Mouse (Mus musculus) liver, embryonic 15.5 days (tissue): ENCODE data around the gene Ncor2. TPM values are rescaled to one million over a fixed set of nuclear protein-coding genes. Genes with fewer than 3 reads are reported as not detected.

Experiments
- ATAC-seq: fragments of 200-750 bp; cut with Nextera tagmentation; 2 replicates; pipeline ENCODE4 v1.8.0; 2017; ENCODE audit warnings: moderate number of reproducible peaks, mild to moderate bottlenecking, moderate library complexity; ENCODE audit not compliant: insufficient read depth
- H3K27ac ChIP-seq: fragments of 300-500 bp; sonication (generic); replicated peaks from 2 replicates; pipeline ENCODE4 v1.5.1; 2015; ENCODE audit warnings: mild to moderate bottlenecking, inconsistent platforms
- H3K27me3 ChIP-seq: fragments of 300-500 bp; sonication (generic); 2 replicates; pipeline ENCODE4 v1.6.1; 2015; ENCODE audit warnings: mild to moderate bottlenecking, inconsistent platforms
- H3K36me3 ChIP-seq: fragments of 300-500 bp; sonication (generic); replicated peaks from 2 replicates; pipeline ENCODE4 v1.6.1; 2015; ENCODE audit warnings: moderate library complexity, mild to moderate bottlenecking, inconsistent platforms
- H3K4me1 ChIP-seq: fragments of 300-500 bp; sonication (generic); replicated peaks from 2 replicates; pipeline ENCODE4 v1.6.1; 2015; ENCODE audit warnings: inconsistent platforms
- H3K4me2 ChIP-seq: fragments of 300-500 bp; sonication (generic); 2 replicates; pipeline ENCODE4 v1.6.1; 2015; ENCODE audit warnings: moderate library complexity, mild to moderate bottlenecking, inconsistent platforms
- H3K4me3 ChIP-seq: fragments of 300-500 bp; sonication (generic); replicated peaks from 2 replicates; pipeline ENCODE4 v1.5.1; 2015; ENCODE audit warnings: mild to moderate bottlenecking, inconsistent platforms
- H3K9ac ChIP-seq: fragments of 300-500 bp; sonication (generic); 2 replicates; pipeline ENCODE4 v1.6.1; 2015; ENCODE audit warnings: moderate library complexity, mild to moderate bottlenecking, inconsistent platforms
- H3K9me3 ChIP-seq: fragments of 300-500 bp; sonication (generic); replicated peaks from 2 replicates; pipeline ENCODE4 v1.6.1; 2016; ENCODE audit warnings: inconsistent platforms
- WGBS: fragments of 180-500 bp; shearing (Covaris S2); methylation state at CpG from one replicate; pipeline ENCODE4 v1.1.7; 2015; ENCODE audit warnings: mixed read lengths; ENCODE audit not compliant: insufficient replicate concordance; 5-methylcytosine and 5-hydroxymethylcytosine counted together
- polyA plus RNA-seq: library from polyadenylated mRNA; unstranded; fragments of >200 nt; fragmentation: Nextera tagmentation; extraction: Ambion mirVana; gene quantifications from 2 replicates; pipeline ENCODE4 v1.2.1, GENCODE M21; 2015

Gene Ncor2
- polyA plus RNA-seq, 1 experiment from 2014 or later: 3.8 TPM

DNA sequence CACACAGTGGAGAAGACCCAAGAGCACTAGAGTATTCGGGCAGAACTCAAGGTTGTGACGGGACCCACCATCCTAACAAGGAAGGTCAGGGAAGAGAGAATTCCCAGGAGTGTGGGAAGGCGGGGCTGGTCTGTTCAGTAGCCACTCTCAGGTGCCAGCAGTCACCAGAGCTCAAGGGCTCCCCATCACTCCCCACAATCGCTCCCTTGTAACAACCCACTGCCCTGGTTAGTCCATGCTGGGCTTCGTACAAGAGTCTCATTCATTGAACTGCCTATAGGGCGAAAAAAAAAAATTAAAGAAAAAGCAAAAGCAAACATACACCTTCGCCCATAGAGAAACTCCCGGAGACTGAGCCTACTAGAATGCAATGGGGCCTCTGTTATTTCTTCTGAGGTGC lies 186.7 kb downstream of the Ncor2 start:
- no peak overlapping the region for H3K27ac ChIP-seq
- WGBS: 64% methylated on average over 8 of the region's 8 CpGs

DNA sequence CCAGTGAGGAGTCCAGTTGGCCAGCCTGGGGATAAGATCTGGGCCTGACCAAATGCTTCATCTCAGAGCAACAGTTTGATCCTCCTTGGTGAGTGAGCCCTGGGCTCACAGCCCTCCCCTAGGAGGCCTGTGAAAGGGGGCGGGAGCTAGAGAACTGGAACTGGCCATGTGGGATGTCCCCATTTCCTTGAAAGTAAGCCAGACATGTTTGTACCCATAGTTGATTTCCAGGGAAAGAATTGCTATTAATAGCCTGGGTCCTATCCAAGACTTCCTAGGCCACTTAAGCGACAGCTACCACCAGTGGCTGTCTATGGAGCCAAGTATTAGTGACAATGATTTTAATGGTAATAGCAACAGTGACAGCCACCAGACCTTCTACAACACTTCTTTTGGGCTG lies 189.3 kb downstream of the Ncor2 start:
- no peak for ATAC-seq
- Histone ChIP-seq H3K4me3 (no peak overlapping the region), H3K9ac (no peak overlapping the region), H3K4me1 (no peaks in the 10 kb centered on the region), H3K36me3 (no peaks in the 10 kb centered on the region), H3K27me3 (peaks cover 18% of the 10 kb centered on the region), H3K9me3 (no peaks in the 10 kb centered on the region), H3K4me2 (no peak overlapping the region), H3K27ac (no peak overlapping the region)
- 62% methylated on average over 2 of the region's 2 CpGs for WGBS

More for the DNA sequence above, 186.7 kb downstream of the Ncor2 start:
- ATAC-seq: no peak
- no peaks in the 10 kb centered on the region for H3K36me3 ChIP-seq
- H3K9ac ChIP-seq: no peak overlapping the region
- no peak overlapping the region for H3K4me2 ChIP-seq
- no peak overlapping the region for H3K4me3 ChIP-seq
- H3K27me3 ChIP-seq: peaks cover 18% of the 10 kb centered on the region
- H3K9me3 ChIP-seq: no peaks in the 10 kb centered on the region
- no peaks in the 10 kb centered on the region for H3K4me1 ChIP-seq

GRCm38 (mm10) chr5:124986656-124987055 lies 192.4 kb downstream of the Ncor2 start:
- H3K4me2 ChIP-seq: no peak overlapping the region
- no peak overlapping the region for H3K9ac ChIP-seq
- H3K4me1 ChIP-seq: no peaks in the 10 kb centered on the region
- H3K36me3 ChIP-seq: no peaks in the 10 kb centered on the region
- ATAC-seq: no peak
- WGBS: 63% methylated on average over 5 of the region's 5 CpGs
- H3K4me3 ChIP-seq: no peak overlapping the region
- H3K27me3 ChIP-seq: no peaks in the 10 kb centered on the region
- no peak overlapping the region for H3K27ac ChIP-seq
- H3K9me3 ChIP-seq: no peaks in the 10 kb centered on the region

DNA sequence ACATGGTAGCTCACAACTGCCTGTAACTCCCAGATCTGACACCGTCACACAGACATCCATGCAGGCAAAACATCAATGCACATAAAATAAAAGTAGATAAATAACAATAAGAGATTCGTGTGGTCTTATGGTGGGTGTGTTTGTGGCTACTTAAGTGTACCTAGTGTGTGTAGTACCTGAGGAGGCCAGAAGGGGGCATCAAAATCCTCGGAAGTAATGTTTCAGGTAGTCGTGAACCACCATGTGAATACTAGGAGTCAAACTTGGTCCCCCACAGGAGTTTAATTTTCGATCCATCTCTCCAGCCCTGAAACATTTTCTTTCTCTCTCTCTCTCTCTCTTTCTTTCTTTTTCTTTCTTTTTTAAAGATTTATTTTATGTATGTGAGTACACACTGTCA lies 192.8 kb downstream of the Ncor2 start:
- Histone ChIP-seq H3K27me3 (no peaks in the 10 kb centered on the region), H3K9ac (no peak overlapping the region), H3K4me1 (no peaks in the 10 kb centered on the region), H3K9me3 (no peaks in the 10 kb centered on the region), H3K27ac (no peak overlapping the region), H3K4me3 (no peak overlapping the region), H3K36me3 (no peaks in the 10 kb centered on the region), H3K4me2 (no peak overlapping the region)
- 63% methylated on average over 5 of the region's 5 CpGs for WGBS
- ATAC-seq: no peak

GRCm38 (mm10) chr5:124969790-124970189 lies 209.2 kb downstream of the Ncor2 start:
- H3K27me3 ChIP-seq: no peaks in the 10 kb centered on the region
- H3K4me3 ChIP-seq: no peak overlapping the region
- H3K9ac ChIP-seq: no peak overlapping the region
- no peaks in the 10 kb centered on the region for H3K4me1 ChIP-seq
- ATAC-seq: no peak
- WGBS: 46% methylated on average over 8 of the region's 8 CpGs
- H3K4me2 ChIP-seq: no peak overlapping the region
- no peak overlapping the region for H3K27ac ChIP-seq
- H3K36me3 ChIP-seq: no peaks in the 10 kb centered on the region
- H3K9me3 ChIP-seq: no peaks in the 10 kb centered on the region

Other genes with a start within 250 kb of the Ncor2 start
- 0.20 and 0.22 TPM in 2 replicates for gene Rflna, start 176.0 kb downstream of the Ncor2 start, polyA plus RNA-seq
- 76.6 and 87.3 TPM in 2 replicates for gene Scarb1, start 161.9 kb upstream of the Ncor2 start, polyA plus RNA-seq
- 0.31 and 0.35 TPM in 2 replicates for gene Gm10382, start 210.1 kb upstream of the Ncor2 start, polyA plus RNA-seq
- gene Ubc, start 211.0 kb upstream of the Ncor2 start, polyA plus RNA-seq: 563 and 623 TPM in 2 replicates